Mouse (Mus musculus): Measurements from ENCODE around the gene Abcg1.

DNA sequence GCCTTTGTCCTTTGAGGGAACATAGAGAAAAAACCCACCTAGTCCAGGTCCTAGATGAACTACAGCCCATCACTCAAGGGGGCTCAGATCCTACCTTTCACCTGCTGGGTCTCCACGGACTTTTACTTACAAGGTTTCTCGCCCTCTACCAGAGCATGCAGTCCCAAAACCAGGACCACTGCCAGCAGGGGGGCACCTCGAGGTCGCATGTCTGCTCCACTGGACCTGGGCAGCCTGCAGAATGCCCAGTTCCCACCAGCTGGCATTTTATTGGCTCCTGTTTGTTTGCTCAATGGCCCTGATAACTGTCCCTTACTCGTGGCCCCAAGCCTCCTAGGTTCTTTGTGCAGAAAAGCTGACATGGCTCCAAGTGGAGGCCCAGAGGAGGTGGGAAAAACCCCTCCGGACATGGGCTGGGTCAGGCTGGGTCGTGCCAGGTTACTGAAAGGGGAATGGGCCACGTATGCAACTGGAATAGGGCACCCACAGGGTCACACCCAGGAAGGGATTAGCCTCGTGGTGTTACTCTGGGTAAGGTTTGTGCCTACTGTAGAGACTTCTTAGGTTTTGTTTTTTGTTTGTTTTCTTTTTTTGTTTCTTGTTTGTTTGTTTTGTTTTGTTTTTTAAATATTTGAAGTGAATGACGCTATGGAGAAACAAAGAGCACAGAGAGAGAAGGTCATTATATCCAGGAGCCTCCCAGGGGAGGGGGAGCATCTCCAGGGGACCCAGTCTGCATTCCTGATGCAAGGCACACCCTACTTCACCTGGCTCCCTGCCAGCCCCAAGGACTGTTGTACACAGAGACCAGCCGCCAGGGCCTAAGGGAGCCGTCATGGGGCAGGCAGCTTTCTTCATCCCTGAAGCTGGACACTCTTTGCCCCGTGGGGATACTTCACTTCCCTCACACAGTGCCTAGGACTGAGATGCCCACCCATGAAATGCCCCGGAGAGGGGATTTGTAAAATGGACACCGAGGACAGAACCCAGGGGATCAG, 86.9 kb downstream of the Abcg1 start, which contains the start of gene Tff2:
- TF ChIP-seq EP300 (IDR thresholded peaks at IDR 0.05; ENCODE audit: low read depth) = no peak
- no peak for TF ChIP-seq CTCF (IDR thresholded peaks at IDR 0.05; ENCODE audit: low read depth)
